Mouse (Mus musculus) hindbrain, embryonic 16.5 days (tissue): ENCODE data around the gene Cdk5. TPM values are rescaled to one million over a fixed set of nuclear protein-coding genes. Genes with fewer than 3 reads are reported as not detected.

Experiments
- ATAC-seq: fragments of 200-750 bp; cut with Nextera tagmentation; 2 replicates; pipeline ENCODE4 v1.8.0; 2017; ENCODE audit warnings: moderate TSS enrichment, moderate library complexity
- H3K27ac ChIP-seq: fragments of 300-500 bp; sonication (generic); 2 replicates; pipeline ENCODE4 v1.5.1; 2014; ENCODE audit warnings: low read depth, mild to moderate bottlenecking, control low read depth, low read length, moderate library complexity
- H3K27me3 ChIP-seq: fragments of 300-500 bp; sonication (generic); replicated peaks from 2 replicates; pipeline ENCODE4 v1.6.1; 2014; ENCODE audit warnings: low read length; ENCODE audit not compliant: control insufficient read depth, insufficient read depth
- H3K36me3 ChIP-seq: fragments of 300-500 bp; sonication (generic); 2 replicates; pipeline ENCODE4 v1.6.1; 2014; ENCODE audit warnings: mild to moderate bottlenecking, low read length, moderate library complexity, mixed read lengths; ENCODE audit not compliant: control insufficient read depth, insufficient read depth
- H3K4me1 ChIP-seq: fragments of 300-500 bp; sonication (generic); 2 replicates; pipeline ENCODE4 v1.6.1; 2014; ENCODE audit warnings: low read depth, low read length; ENCODE audit not compliant: control insufficient read depth, insufficient read depth
- H3K4me2 ChIP-seq: fragments of 300-500 bp; sonication (generic); 2 replicates; pipeline ENCODE4 v1.6.1; 2014; ENCODE audit warnings: mild to moderate bottlenecking, low read length, control low read depth, moderate library complexity
- H3K4me3 ChIP-seq: fragments of 300-500 bp; sonication (generic); 2 replicates; pipeline ENCODE4 v1.5.1; 2014; ENCODE audit warnings: mild to moderate bottlenecking, low read length, control low read depth, moderate library complexity
- H3K9ac ChIP-seq: fragments of 300-500 bp; sonication (generic); 2 replicates; pipeline ENCODE4 v1.6.1; 2014; ENCODE audit warnings: low read depth, mild to moderate bottlenecking, control low read depth, low read length, moderate library complexity
- H3K9me3 ChIP-seq: fragments of 300-500 bp; sonication (generic); 2 replicates; pipeline ENCODE4 v1.6.1; 2014; ENCODE audit warnings: mild to moderate bottlenecking, low read length, moderate library complexity; ENCODE audit not compliant: control insufficient read depth
- WGBS: fragments of 180-500 bp; shearing (Covaris S2); extraction: QIAGEN DNeasy Blood & Tissue Kit; methylation state at CpG from one replicate; pipeline ENCODE4 v1.1.7; 2014; 5-methylcytosine and 5-hydroxymethylcytosine counted together
- polyA plus RNA-seq: library from polyadenylated mRNA; unstranded; fragments of >200 nt; fragmentation: Nextera tagmentation; extraction: Ambion mirVana; gene quantifications from 2 replicates; pipeline ENCODE4 v1.2.1, GENCODE M21; 2015

Gene Cdk5
- 139 and 140 TPM in 2 replicates for polyA plus RNA-seq

- Histone ChIP-seq H3K9ac (peak within 1 kb of the TSS; percentile 75), H3K27me3 (peaks cover 3% of the 10 kb centered on the region; the same call in 1 of the 2 replicates), H3K9me3 (no peaks in the 10 kb centered on the region), H3K27ac (peak within 1 kb of the TSS; percentile 84), H3K36me3 (peaks cover 13% of the 10 kb centered on the region), H3K4me1 (peaks cover 37% of the 10 kb centered on the region), H3K4me3 (peak within 1 kb of the TSS; percentile 68), H3K4me2 (peak within 1 kb of the TSS; percentile 69)
- peak; percentile 96 for ATAC-seq
- WGBS: under 1% methylated on average over 46 of the region's 46 CpGs
Observed at GRCm38 (mm10) chr5:24423129-24424003, at the start of gene Cdk5, which contains the start of gene Slc4a2. Cdk5 (minus strand) TSS chr5:24423530. Slc4a2 (plus strand) TSS chr5:24423837.

GRCm38 (mm10) chr5:24470600-24470999 is 47.3 kb upstream of the Cdk5 start:
- 14% methylated on average over 5 of the region's 5 CpGs for WGBS
- H3K4me1 ChIP-seq: peaks cover 32% of the 10 kb centered on the region
- H3K36me3 ChIP-seq: no peaks in the 10 kb centered on the region
- no peak overlapping the region for H3K4me2 ChIP-seq
- no peak overlapping the region for H3K9ac ChIP-seq
- no peaks in the 10 kb centered on the region for H3K9me3 ChIP-seq
- H3K27me3 ChIP-seq: peaks cover 2% of the 10 kb centered on the region; the same call in 1 of the 2 replicates
- ATAC-seq: peak; percentile 73
- H3K27ac ChIP-seq: no peak overlapping the region
- no peak overlapping the region for H3K4me3 ChIP-seq

- no peak overlapping the region for H3K4me2 ChIP-seq
- 0 out of 2 replicates have a peak, but pooled peaks have one; percentile 9 for ATAC-seq
- no peaks in the 10 kb centered on the region for H3K27me3 ChIP-seq
- H3K36me3 ChIP-seq: no peaks in the 10 kb centered on the region
- H3K27ac ChIP-seq: no peak overlapping the region; the same call in 1 of the 2 replicates
- H3K9ac ChIP-seq: 0 out of 2 replicates have a peak overlapping the region, but pooled peaks have one; percentile 23
- no peaks in the 10 kb centered on the region for H3K9me3 ChIP-seq
- 32% methylated on average over 12 of the region's 12 CpGs for WGBS
- H3K4me1 ChIP-seq: peaks cover 12% of the 10 kb centered on the region
- no peak overlapping the region for H3K4me3 ChIP-seq
Observed at GRCm38 (mm10) chr5:24466762-24467161, 43.4 kb upstream of the Cdk5 start.

- peaks cover 4% of the 10 kb centered on the region for H3K36me3 ChIP-seq
- H3K27ac ChIP-seq: no peak overlapping the region
- H3K4me1 ChIP-seq: peaks cover 41% of the 10 kb centered on the region
- H3K4me2 ChIP-seq: peak overlapping the region; percentile 27
- no peak overlapping the region for H3K9ac ChIP-seq
- no peak overlapping the region for H3K4me3 ChIP-seq
- 42% methylated on average over 7 of the region's 7 CpGs for WGBS
- ATAC-seq: no peak
- no peaks in the 10 kb centered on the region for H3K27me3 ChIP-seq
- no peaks in the 10 kb centered on the region for H3K9me3 ChIP-seq
Observed at GRCm38 (mm10) chr5:24455613-24456012, 32.3 kb upstream of the Cdk5 start.

GRCm38 (mm10) chr5:24455076-24455475 is 31.7 kb upstream of the Cdk5 start:
- WGBS: 55% methylated on average over 3 of the region's 3 CpGs
- Histone ChIP-seq H3K27ac (no peak overlapping the region), H3K9ac (no peak overlapping the region)

GRCm38 (mm10) chr5:24453985-24454303 is 30.6 kb upstream of the Cdk5 start:
- Histone ChIP-seq H3K4me3 (peak overlapping the region; percentile 97), H3K9me3 (no peaks in the 10 kb centered on the region), H3K27ac (peak overlapping the region; percentile 86), H3K4me1 (peaks cover 41% of the 10 kb centered on the region), H3K9ac (peak overlapping the region; percentile 95; the same call in 1 of the 2 replicates), H3K4me2 (peak overlapping the region; percentile 97), H3K36me3 (peaks cover 4% of the 10 kb centered on the region; the same call in 1 of the 2 replicates), H3K27me3 (no peaks in the 10 kb centered on the region)
- 7% methylated on average over 2 of the region's 2 CpGs for WGBS
- no peak for ATAC-seq

More at GRCm38 (mm10) chr5:24455076-24455475, 31.7 kb upstream of the Cdk5 start:
- no peak for ATAC-seq
- peak overlapping the region; percentile 97 for H3K4me2 ChIP-seq
- H3K4me3 ChIP-seq: no peak overlapping the region
- H3K4me1 ChIP-seq: peaks cover 41% of the 10 kb centered on the region
- peaks cover 4% of the 10 kb centered on the region for H3K36me3 ChIP-seq
- no peaks in the 10 kb centered on the region for H3K27me3 ChIP-seq
- H3K9me3 ChIP-seq: no peaks in the 10 kb centered on the region

- H3K27ac ChIP-seq: peak overlapping the region; percentile 86
- 3% methylated on average over 5 of the region's 5 CpGs for WGBS
- peak overlapping the region; percentile 97 for H3K4me3 ChIP-seq
- peak overlapping the region; percentile 95 for H3K9ac ChIP-seq
- peaks cover 41% of the 10 kb centered on the region for H3K4me1 ChIP-seq
- H3K9me3 ChIP-seq: no peaks in the 10 kb centered on the region
- no peak; the same call in none of the 2 replicates for ATAC-seq
- H3K36me3 ChIP-seq: peaks cover 4% of the 10 kb centered on the region; the same call in 1 of the 2 replicates
- H3K27me3 ChIP-seq: no peaks in the 10 kb centered on the region
- H3K4me2 ChIP-seq: peak overlapping the region; percentile 97
Observed at GRCm38 (mm10) chr5:24453283-24453984, 30.1 kb upstream of the Cdk5 start.

- peak overlapping the region; percentile 95 for H3K9ac ChIP-seq
Observed at GRCm38 (mm10) chr5:24452691-24453233, 29.4 kb upstream of the Cdk5 start.

More at GRCm38 (mm10) chr5:24452691-24453233, 29.4 kb upstream of the Cdk5 start:
- Histone ChIP-seq H3K27me3 (no peaks in the 10 kb centered on the region), H3K4me1 (peaks cover 45% of the 10 kb centered on the region), H3K9me3 (no peaks in the 10 kb centered on the region), H3K27ac (peak overlapping the region; percentile 86), H3K36me3 (no peaks in the 10 kb centered on the region), H3K4me3 (peak overlapping the region; percentile 97), H3K4me2 (peak overlapping the region; percentile 97)
- 1% methylated on average over 29 of the region's 29 CpGs for WGBS
- ATAC-seq: peak; percentile 10
